Mouse (Mus musculus): ENCODE measurements around the gene Dnajc4.
A peak's percentile ranks its signal among the peaks of the same experiment; 100 is the strongest.

Gene Dnajc4

DNA sequence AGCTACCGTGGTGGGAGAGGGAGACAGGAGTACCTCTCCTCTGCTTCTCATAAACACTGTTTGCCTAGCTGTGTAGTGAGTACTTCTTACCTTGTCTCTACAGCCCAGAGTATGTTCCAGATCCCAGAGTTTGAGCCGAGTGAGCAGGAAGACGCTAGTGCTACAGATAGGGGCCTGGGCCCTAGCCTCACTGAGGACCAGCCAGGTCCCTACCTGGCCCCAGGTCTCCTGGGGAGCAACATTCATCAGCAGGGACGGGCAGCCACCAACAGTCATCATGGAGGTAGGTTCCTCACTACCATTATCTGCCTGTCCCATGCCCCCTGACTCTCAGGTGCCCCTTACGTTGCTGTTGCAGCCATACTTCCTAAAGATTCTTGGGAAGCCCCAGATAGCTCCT is 49.6 kb downstream of the Dnajc4 start:
- no peak for DNase-seq

DNA sequence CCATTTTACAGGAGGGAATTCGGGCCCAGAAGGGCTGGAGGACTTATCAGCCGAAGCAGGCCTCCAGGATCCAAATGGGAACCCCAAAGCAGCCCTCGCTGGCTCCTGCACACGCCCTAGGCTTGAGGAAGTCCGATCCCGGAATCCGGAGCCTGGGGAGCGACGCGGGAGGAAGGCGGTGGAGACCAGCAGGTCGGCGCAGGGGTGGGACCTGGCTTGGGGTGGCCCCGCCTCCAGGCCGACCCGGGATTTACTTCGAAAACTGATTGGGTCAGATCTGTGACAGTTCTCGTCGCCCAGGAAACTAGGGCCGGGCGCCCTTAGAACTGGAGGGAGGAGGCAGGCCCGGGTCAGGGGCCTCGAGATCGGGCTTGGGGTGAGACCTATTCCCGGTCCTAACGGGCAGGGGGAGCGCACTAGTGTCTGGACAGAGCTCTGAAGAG is 50.1 kb downstream of the Dnajc4 start, which contains the start of gene Gpr137:
Gene Gpr137 (minus strand): TSS at position 232 of the 443 bp plus-strand sequence.
- peak; percentile 93 to 95 for DNase-seq

DNA sequence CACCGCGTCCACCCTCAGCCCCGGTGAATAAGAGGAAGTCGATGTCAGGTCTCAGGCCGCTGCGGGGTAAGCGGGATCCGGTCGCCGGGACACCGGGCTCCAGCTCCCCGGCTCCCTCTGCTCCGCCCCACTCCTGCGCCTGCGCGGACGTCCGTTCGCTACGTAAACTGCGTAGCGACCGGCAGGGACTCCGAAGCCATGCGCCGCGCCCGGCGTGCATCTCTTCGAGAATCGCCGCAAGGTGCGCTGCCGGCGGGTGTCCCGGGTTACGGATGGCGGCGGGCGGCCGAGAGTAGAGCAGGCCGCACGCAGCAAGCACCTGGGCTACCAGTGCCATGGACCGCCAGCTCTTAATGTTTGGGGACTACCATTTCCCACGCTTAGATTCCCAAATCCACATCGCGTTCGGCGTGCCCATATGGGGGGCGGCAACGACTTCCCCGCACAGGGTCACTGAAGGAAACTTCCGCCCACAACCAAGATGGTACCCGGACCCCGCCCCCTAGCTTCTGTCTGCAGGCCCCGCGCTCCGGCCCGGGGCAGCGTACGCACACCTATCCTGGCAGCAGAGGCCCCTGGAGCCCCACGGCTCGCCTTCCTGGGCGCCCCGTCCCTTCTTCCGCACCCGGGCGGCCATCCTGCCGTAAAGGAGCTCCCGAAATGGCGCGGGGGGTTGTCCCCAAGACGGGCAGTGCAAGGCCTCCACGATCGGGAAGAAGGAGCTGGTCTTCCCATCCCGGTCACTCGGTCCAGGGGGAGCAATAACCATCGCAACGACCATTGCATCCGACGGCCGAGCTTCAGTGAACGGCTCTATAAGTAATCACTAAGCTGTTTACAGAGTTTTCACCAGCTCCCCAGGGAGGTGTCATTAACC is 50.8 kb downstream of the Dnajc4 start, which contains the start of gene Bad:
Gene Bad (plus strand): TSS at position 490 of the 877 bp plus-strand sequence.
- peak; percentile 97 to 98 for DNase-seq

DNA sequence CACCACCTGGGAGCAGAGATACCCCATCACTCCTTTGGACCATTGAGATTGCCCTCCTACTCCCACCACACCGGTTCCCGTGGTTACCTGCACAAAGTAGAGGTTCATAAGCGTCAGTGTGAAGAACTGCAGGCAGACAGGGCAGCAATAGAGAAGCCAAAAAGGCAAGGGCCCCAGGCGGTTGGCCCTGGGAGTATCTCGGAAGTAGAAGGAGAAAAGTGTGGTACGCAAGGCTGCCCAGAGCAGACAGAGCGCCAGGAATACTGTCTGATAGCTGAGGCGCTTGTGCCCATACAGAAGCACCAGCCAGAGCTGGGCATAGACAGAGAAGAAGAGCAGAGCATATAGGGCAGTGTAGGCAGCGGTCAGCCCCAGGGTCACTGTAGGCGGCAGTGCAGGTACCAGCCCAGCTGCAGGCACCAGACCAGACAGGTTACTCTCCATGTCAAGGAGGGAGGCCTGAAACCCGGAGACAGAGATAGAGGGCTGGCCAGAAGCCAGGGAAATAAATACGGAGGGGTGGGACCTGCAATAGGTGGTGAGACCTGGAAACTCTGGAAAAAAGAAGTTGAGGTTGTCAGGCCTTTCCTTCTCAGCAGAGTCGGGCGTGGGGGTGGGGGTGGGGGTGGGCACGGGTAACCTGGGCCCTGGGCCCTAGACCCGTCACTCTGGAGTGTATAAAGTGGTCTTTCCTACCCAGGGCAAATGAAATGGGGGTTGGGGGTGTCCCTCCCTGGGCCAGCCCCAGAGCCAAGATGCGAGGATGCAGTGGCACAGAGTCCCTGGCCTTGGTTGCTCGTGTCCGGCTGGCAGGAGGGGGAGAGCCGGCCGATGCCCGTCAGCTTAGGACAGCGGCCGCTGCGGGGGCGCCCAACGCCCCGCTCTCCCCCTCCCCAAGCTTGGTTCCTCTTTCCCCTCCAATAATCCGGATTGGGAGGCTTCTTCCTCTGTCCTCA is 51.7 kb downstream of the Dnajc4 start:
- peak; percentile 48 to 55 for DNase-seq

DNA sequence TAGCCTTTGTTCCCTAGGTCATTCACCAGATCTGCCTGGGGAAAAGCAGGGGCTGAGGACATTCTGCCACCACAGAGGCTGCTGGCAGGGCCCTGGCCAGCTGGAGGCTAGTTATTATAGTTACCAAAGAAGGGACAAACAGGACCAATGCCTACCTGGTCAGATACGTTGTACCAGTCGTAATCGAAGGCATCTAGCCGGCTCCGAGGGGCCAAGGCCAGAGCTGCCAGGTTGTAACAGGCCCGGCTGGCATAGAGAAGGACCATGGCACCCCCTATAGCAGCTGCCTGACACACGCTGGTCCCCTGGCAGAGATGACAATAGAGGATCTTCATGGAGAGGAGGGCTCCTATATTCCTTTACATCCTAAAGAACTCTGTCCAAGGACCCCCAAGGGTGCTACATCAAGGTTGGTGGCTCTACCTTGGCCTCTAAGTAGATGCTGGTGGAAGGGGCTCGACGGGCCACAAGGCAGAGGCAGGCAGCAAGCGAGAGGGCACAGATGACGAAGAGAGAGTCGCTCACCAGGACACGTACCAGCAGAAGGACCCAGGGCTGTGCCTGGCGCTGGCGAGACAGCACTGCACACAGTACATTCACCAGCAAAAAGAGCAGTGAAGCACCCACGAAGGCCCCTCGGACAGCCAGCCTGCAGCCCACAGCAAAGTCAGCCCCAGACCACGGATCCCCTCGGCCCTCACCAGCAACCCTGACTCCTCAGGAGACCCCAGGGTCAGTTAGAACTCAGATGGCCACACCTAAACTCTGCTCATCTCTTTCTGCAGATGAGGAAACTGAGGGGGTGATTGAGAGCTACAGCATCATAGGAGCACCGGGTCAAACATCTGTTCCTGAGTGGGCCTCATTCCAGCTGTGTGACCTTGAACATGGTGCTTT is 53.0 kb downstream of the Dnajc4 start:
- DNase-seq: peak; percentile 39 to 49

Measured in cerebellum, postnatal 10 days (tissue).